Mouse (Mus musculus) kidney, adult 18-20 months (tissue): ENCODE results near the gene Tbxas1.

Experiments
- DNase-seq: peaks from one replicate; pipeline ENCODE4 v3.0.0; 2021

The Tbxas1 gene

GRCm38 (mm10) chr6:38860301-38860700 is 14.9 kb upstream of the Tbxas1 start:
- no peak for DNase-seq

GRCm38 (mm10) chr6:38863595-38863994 is 11.6 kb upstream of the Tbxas1 start:
- DNase-seq: no peak

GRCm38 (mm10) chr6:38865805-38866204 is 9.4 kb upstream of the Tbxas1 start:
- no peak for DNase-seq

GRCm38 (mm10) chr6:38866357-38866756 is 8.8 kb upstream of the Tbxas1 start:
- DNase-seq: no peak

- no peak for DNase-seq
These were observed 8.4 kb upstream of the Tbxas1 start for GRCm38 (mm10) chr6:38866761-38867160.

GRCm38 (mm10) chr6:38867291-38867690 is 7.9 kb upstream of the Tbxas1 start:
- no peak for DNase-seq

GRCm38 (mm10) chr6:38868974-38869373 is 6.2 kb upstream of the Tbxas1 start:
- DNase-seq: no peak

- no peak for DNase-seq
These were observed 5.1 kb upstream of the Tbxas1 start for GRCm38 (mm10) chr6:38870070-38870469.

GRCm38 (mm10) chr6:38871051-38871450 is 4.2 kb upstream of the Tbxas1 start:
- DNase-seq: no peak

- no peak for DNase-seq
These were observed 1.9 kb upstream of the Tbxas1 start for GRCm38 (mm10) chr6:38873316-38873715.

- peak; percentile 79 for DNase-seq
These were observed 1.2 kb upstream of the Tbxas1 start for GRCm38 (mm10) chr6:38874035-38874434.

GRCm38 (mm10) chr6:38874565-38875257 is 493 bp upstream of the Tbxas1 start:
- DNase-seq: peak; percentile 56

GRCm38 (mm10) chr6:38876071-38876911 is 1.1 kb downstream of the Tbxas1 start, which contains the start of gene Hipk2:
Gene Hipk2, minus strand, starts transcription at chr6:38876165.
- peak; percentile 86 for DNase-seq

- DNase-seq: no peak
These were observed 2.5 kb downstream of the Tbxas1 start for GRCm38 (mm10) chr6:38877674-38878073.

- no peak for DNase-seq
These were observed 6.3 kb downstream of the Tbxas1 start for GRCm38 (mm10) chr6:38881468-38881867.

- no peak for DNase-seq
These were observed 6.8 kb downstream of the Tbxas1 start for GRCm38 (mm10) chr6:38881975-38882374.

GRCm38 (mm10) chr6:38882728-38883171 is 7.5 kb downstream of the Tbxas1 start:
- no peak for DNase-seq

GRCm38 (mm10) chr6:38884482-38884881 is 9.3 kb downstream of the Tbxas1 start:
- DNase-seq: no peak

GRCm38 (mm10) chr6:38885132-38885531 is 9.9 kb downstream of the Tbxas1 start:
- no peak for DNase-seq

GRCm38 (mm10) chr6:38887436-38887835 is 12.2 kb downstream of the Tbxas1 start:
- DNase-seq: no peak

GRCm38 (mm10) chr6:38889156-38889555 is 14.0 kb downstream of the Tbxas1 start:
- no peak for DNase-seq

- DNase-seq: no peak
These were observed 16.8 kb downstream of the Tbxas1 start for GRCm38 (mm10) chr6:38892017-38892416.

- DNase-seq: no peak
These were observed 18.4 kb downstream of the Tbxas1 start for GRCm38 (mm10) chr6:38893615-38894014.

GRCm38 (mm10) chr6:38900073-38900472 is 24.9 kb downstream of the Tbxas1 start:
- DNase-seq: no peak
